Mouse (Mus musculus): ENCODE data around the gene Nav2. TPM values are rescaled to one million over a fixed set of nuclear protein-coding genes. Genes with fewer than 3 reads are reported as not detected.

The Nav2 gene
- total and polyA plus RNA-seq, 3 experiments, result under 0.01 TPM; not detected in 2

- TF ChIP-seq SMC3 (IDR thresholded peaks at IDR 0.05; ENCODE audit: low read depth, low read length) (no peak), POLR2AphosphoS2 (IDR thresholded peaks at IDR 0.05; ENCODE audit: low read depth, low read length) (no peak), GABPA (IDR thresholded peaks at IDR 0.05; ENCODE audit: insufficient replicate concordance, low read depth, low read length) (no peak), POLR2A (IDR thresholded peaks at IDR 0.05; ENCODE audit: low read depth, low read length) (no peak), EP300 (IDR thresholded peaks at IDR 0.05; ENCODE audit: low read length) (no peak), IRF4 (IDR thresholded peaks at IDR 0.05; ENCODE audit: low read depth, low read length) (no peak), MYC (IDR thresholded peaks at IDR 0.05; ENCODE audit: low read depth, low read length) (no peak), USF1 (IDR thresholded peaks at IDR 0.05; ENCODE audit: low read depth, low read length) (no peak), ZKSCAN1 (IDR thresholded peaks at IDR 0.05; ENCODE audit: borderline replicate concordance, low read depth, low read length) (no peak), JUND (conservative IDR thresholded peaks at IDR 0.05; ENCODE audit: low read depth, low read length) (no peak), CHD2 (IDR thresholded peaks at IDR 0.05; ENCODE audit: low read length) (no peak), MEF2A (IDR thresholded peaks at IDR 0.05; ENCODE audit: borderline replicate concordance, low read depth, low read length) (no peak), MAZ (IDR thresholded peaks at IDR 0.05; ENCODE audit: low read depth, low read length) (no peak)
- peaks cover 84% of the 10 kb centered on the region for H3K27me3 ChIP-seq (replicated peaks)
- H3K9me3 ChIP-seq (replicated peaks; ENCODE audit: low read length), result no peaks in the 10 kb centered on the region
- H3K36me3 ChIP-seq (replicated peaks in 1 of 2; ENCODE audit: control insufficient read depth in 1 of 2, insufficient read depth in 1 of 2, low read length in 1 of 2), result no peaks in the 10 kb centered on the region
- H3K9ac ChIP-seq (ENCODE audit: insufficient read depth, low read depth), result no peak overlapping the region
- no peak for DNase-seq (ENCODE audit: extremely low read depth)
- H3K79me2 ChIP-seq (replicated peaks; ENCODE audit: control insufficient read depth, extremely low read depth, insufficient read depth, poor library complexity, severe bottlenecking), result no peaks in the 10 kb centered on the region
- H3K4me3 ChIP-seq (replicated peaks in 1 of 3; ENCODE audit: low read depth in 2 of 3, low read length in 2 of 3, poor library complexity in 1 of 3), result no peak overlapping the region
- H3K4me1 ChIP-seq (ENCODE audit: control insufficient read depth in 1 of 2, insufficient read depth in 2 of 2), result no peaks in the 10 kb centered on the region
- H3K27ac ChIP-seq (ENCODE audit: insufficient read depth, low read depth), result no peak overlapping the region
- dilution Hi-C loops (cut with MboI; ENCODE audit: extremely low pct_ligation_motif_present, extremely low pct_unique_long_range_greater_than_20kb, low sequenced_read_pairs), result no loop called here
- H3K4me2 ChIP-seq (ENCODE audit: insufficient read depth, low read depth, poor library complexity, severe bottlenecking), result no peak overlapping the region
- in situ Hi-C loops (cut with MboI; ENCODE audit: low pct_ligation_motif_present, low pct_unique_long_range_greater_than_20kb, low sequenced_read_pairs), result no loop called here
These were observed 280.8 kb downstream of the Nav2 start for GRCm38 (mm10) chr7:49189364-49189763.

- Histone ChIP-seq H3K4me3 (replicated peaks in 1 of 3; ENCODE audit: low read depth in 2 of 3, low read length in 2 of 3, poor library complexity in 1 of 3) (no peak overlapping the region), H3K9ac (ENCODE audit: insufficient read depth, low read depth) (no peak overlapping the region), H3K4me2 (ENCODE audit: insufficient read depth, low read depth, poor library complexity, severe bottlenecking) (no peak overlapping the region), H3K36me3 (replicated peaks in 1 of 2; ENCODE audit: control insufficient read depth in 1 of 2, insufficient read depth in 1 of 2, low read length in 1 of 2) (no peaks in the 10 kb centered on the region), H3K27me3 (replicated peaks) (peaks cover 84% of the 10 kb centered on the region), H3K79me2 (replicated peaks; ENCODE audit: control insufficient read depth, extremely low read depth, insufficient read depth, poor library complexity, severe bottlenecking) (no peaks in the 10 kb centered on the region), H3K9me3 (replicated peaks; ENCODE audit: low read length) (no peaks in the 10 kb centered on the region), H3K27ac (ENCODE audit: insufficient read depth, low read depth) (no peak overlapping the region), H3K4me1 (ENCODE audit: control insufficient read depth in 1 of 2, insufficient read depth in 2 of 2) (no peaks in the 10 kb centered on the region)
- no peak for DNase-seq (ENCODE audit: extremely low read depth)
- dilution Hi-C loops (cut with MboI; ENCODE audit: extremely low pct_ligation_motif_present, extremely low pct_unique_long_range_greater_than_20kb, low sequenced_read_pairs), result no loop called here
- in situ Hi-C loops (cut with MboI; ENCODE audit: low pct_ligation_motif_present, low pct_unique_long_range_greater_than_20kb, low sequenced_read_pairs), result no loop called here
- no peak for TF ChIP-seq PAX5 (IDR thresholded peaks at IDR 0.05; ENCODE audit: low read length)
- TF ChIP-seq EP300 (IDR thresholded peaks at IDR 0.05; ENCODE audit: low read length), result no peak
- TF ChIP-seq MAZ (IDR thresholded peaks at IDR 0.05; ENCODE audit: low read depth, low read length), result no peak
- no peak for TF ChIP-seq MAX (IDR thresholded peaks at IDR 0.05; ENCODE audit: low read length)
- no peak for TF ChIP-seq UBTF (IDR thresholded peaks at IDR 0.05; ENCODE audit: low read depth, low read length)
- TF ChIP-seq ETS1 (conservative IDR thresholded peaks at IDR 0.05; ENCODE audit: low read depth, low read length), result no peak
- no peak for TF ChIP-seq POLR2AphosphoS2 (IDR thresholded peaks at IDR 0.05; ENCODE audit: low read depth, low read length)
- TF ChIP-seq USF2 (conservative IDR thresholded peaks at IDR 0.05; ENCODE audit: low read depth, low read length), result no peak
These were observed 281.9 kb downstream of the Nav2 start for GRCm38 (mm10) chr7:49190231-49190985.
